8 mouse cellular contexts compared by ENCODE assay signal in genomic region chr13:48530685-48531084, GRCm38 (mm10). TPM values are rescaled to one million over a fixed set of nuclear protein-coding genes. Genes with fewer than 3 reads are reported as not detected.
DNase-seq lines count a peak whose midpoint lies in the region; ATAC-seq lines count a peak whose summit lies in the region.

No protein-coding gene starts in this region.

- no peaks in the 10 kb centered on the region for H3K4me1 ChIP-seq in hindbrain, embryonic 16.5 days (ENCODE audit: control insufficient read depth, insufficient read depth, low read depth, low read length)
- no peaks in the 10 kb centered on the region for H3K4me1 ChIP-seq in hindbrain, embryonic 10.5 days (replicated peaks)
- 0 out of 2 replicates have a peak, but pooled peaks cover 2% of the 10 kb centered on the region for H3K4me1 ChIP-seq in lung, embryonic 16.5 days (replicated peaks; ENCODE audit: control insufficient read depth, insufficient read depth, low read length)

- no peaks in the 10 kb centered on the region for H3K36me3 ChIP-seq in hindbrain, embryonic 16.5 days (ENCODE audit: control insufficient read depth, insufficient read depth, low read length)
- peaks cover 18% of the 10 kb centered on the region for H3K36me3 ChIP-seq in hindbrain, embryonic 10.5 days
- peaks cover under 1% of the 10 kb centered on the region; the same call in 1 of the 2 replicates for H3K36me3 ChIP-seq in lung, embryonic 16.5 days (ENCODE audit: control insufficient read depth, insufficient read depth, low read length)

- WGBS in hindbrain, embryonic 16.5 days = 75% methylated on average over 2 of the region's 2 CpGs
- WGBS in hindbrain, embryonic 10.5 days = 78% methylated on average over 2 of the region's 2 CpGs
- WGBS in lung, embryonic 16.5 days = 42% methylated on average over 2 of the region's 2 CpGs

- no peak overlapping the region for H3K27ac ChIP-seq in hindbrain, embryonic 16.5 days (ENCODE audit: low read depth, low read length)
- H3K27ac ChIP-seq in hindbrain, embryonic 10.5 days = no peak overlapping the region
- no peak overlapping the region for H3K27ac ChIP-seq in lung, embryonic 16.5 days (ENCODE audit: low read length)

- H3K9me3 ChIP-seq in hindbrain, embryonic 16.5 days (ENCODE audit: control insufficient read depth, low read length) = no peaks in the 10 kb centered on the region
- no peaks in the 10 kb centered on the region for H3K9me3 ChIP-seq in hindbrain, embryonic 10.5 days
- H3K9me3 ChIP-seq in lung, embryonic 16.5 days (ENCODE audit: control insufficient read depth, low read length) = no peaks in the 10 kb centered on the region

- no peak overlapping the region for H3K4me3 ChIP-seq in hindbrain, embryonic 16.5 days (ENCODE audit: low read length)
- H3K4me3 ChIP-seq in hindbrain, embryonic 10.5 days = no peak overlapping the region
- no peak overlapping the region for H3K4me3 ChIP-seq in lung, embryonic 16.5 days (ENCODE audit: low read length)

- H3K4me2 ChIP-seq in hindbrain, embryonic 16.5 days (ENCODE audit: low read length) = no peak overlapping the region
- no peak overlapping the region for H3K4me2 ChIP-seq in lung, embryonic 16.5 days (ENCODE audit: low read depth, low read length)

- peak; percentile 24; the same call in 1 of the 2 replicates for ATAC-seq in hindbrain, embryonic 16.5 days
- ATAC-seq in lung, embryonic 16.5 days (ENCODE audit: low read depth) = peak; percentile 78

- H3K9ac ChIP-seq in hindbrain, embryonic 16.5 days (ENCODE audit: low read depth, low read length) = no peak overlapping the region
- no peak overlapping the region for H3K9ac ChIP-seq in lung, embryonic 16.5 days (ENCODE audit: low read length)

- DNase-seq in hindbrain, embryonic 10.5 days (ENCODE audit: low spot score) = no peak
- DNase-seq in MEL-GATA-1-ER (ENCODE audit: extremely low read depth, low read depth) = peak; percentile 71
- DNase-seq in gastrocnemius, adult 8-10 months (ENCODE audit: low spot score in 2 of 2) = peak; percentile 55 to 57
- no peak for DNase-seq in spleen, adult 12 weeks (ENCODE audit: low spot score)
- DNase-seq in thymus, postnatal 4 days = no peak
- DNase-seq in c-Kit-positive CD71-positive TER-119-positive erythroid progenitor cells, embryonic 14.5 days (ENCODE audit: low spot score) = no peak

- H3K27me3 ChIP-seq in hindbrain, embryonic 16.5 days (replicated peaks; ENCODE audit: control insufficient read depth, insufficient read depth, low read length) = no peaks in the 10 kb centered on the region
- no peaks in the 10 kb centered on the region for H3K27me3 ChIP-seq in hindbrain, embryonic 10.5 days (ENCODE audit: insufficient read depth, poor library complexity, severe bottlenecking)
- no peaks in the 10 kb centered on the region for H3K27me3 ChIP-seq in lung, embryonic 16.5 days (ENCODE audit: control insufficient read depth, insufficient read depth, low read depth, low read length)

RNA-seq across cellular contexts. Expression of gene A830005F24Rik, which starts 17.3 kb away (rescaled TPM):
- polyA plus RNA-seq in hindbrain, embryonic 16.5 days (2015; fragmentation: Nextera tagmentation; extraction: Ambion mirVana) = 3.0 and 4.0 TPM in 2 replicates
- polyA plus RNA-seq in hindbrain, embryonic 10.5 days (2016; fragmentation: Nextera tagmentation; extraction: Ambion mirVana) = 2.6 and 2.8 TPM in 2 replicates
- total RNA-seq in gastrocnemius, adult 8-10 months (2022) = under 1 TPM in 1 of 4 experiments, not detected in 3; 0.44 TPM
- 0.84 and 0.87 TPM in 2 replicates for polyA plus RNA-seq in lung, embryonic 16.5 days (2015; fragmentation: Nextera tagmentation; extraction: Ambion mirVana)

RNA-seq across cellular contexts. Expression of gene Zfp169, which starts 17.4 kb away (rescaled TPM):
- polyA plus RNA-seq in hindbrain, embryonic 16.5 days (2015; fragmentation: Nextera tagmentation; extraction: Ambion mirVana) = 5.7 and 7.7 TPM in 2 replicates
- 4.4 and 4.9 TPM in 2 replicates for polyA plus RNA-seq in hindbrain, embryonic 10.5 days (2016; fragmentation: Nextera tagmentation; extraction: Ambion mirVana)
- 1 to 10 TPM; 3.0 to 3.9 (median 3.7) TPM for total RNA-seq in gastrocnemius, adult 8-10 months (2022)
- 4.1 TPM in 2 replicates for polyA plus RNA-seq in lung, embryonic 16.5 days (2015; fragmentation: Nextera tagmentation; extraction: Ambion mirVana)

Comparison
In these comparisons a context has a peak if more than half of its experiments do, and no peak if none do; other contexts are left out.
1. DNase-seq: peak in MEL-GATA-1-ER (single experiment) and gastrocnemius, adult 8-10 months (2 of 2); none in hindbrain, embryonic 10.5 days (single experiment), spleen, adult 12 weeks (single experiment), thymus, postnatal 4 days (single experiment) and c-Kit-positive CD71-positive TER-119-positive erythroid progenitor cells, embryonic 14.5 days (single experiment).